Mouse (Mus musculus) spleen, adult 2 months (tissue): ENCODE measurements around the gene Lmx1a. TPM values are rescaled to one million over a fixed set of nuclear protein-coding genes. Genes with fewer than 3 reads are reported as not detected.

Experiments
- DNase-seq, 2 experiments: peaks; one replicate each; pipeline versions ENCODE4 v3.0.0 to v3.0.0-alpha.2; 2012 to 2021; ENCODE audit warnings: low spot score in 2 of 2, low read depth in 1 of 2
- H3K27ac ChIP-seq: fragments of 200-500 bp; 2 replicates; pipeline ENCODE4 v1.5.1; 2012; ENCODE audit warnings: low read length, inconsistent platforms; ENCODE audit not compliant: insufficient read depth
- H3K27me3 ChIP-seq: fragments of 200-500 bp; 2 replicates; pipeline ENCODE4 v1.6.1; 2012; ENCODE audit warnings: mild to moderate bottlenecking, moderate library complexity, low read length, inconsistent platforms; ENCODE audit not compliant: control insufficient read depth, insufficient read depth
- H3K36me3 ChIP-seq: fragments of 200-500 bp; 2 replicates; pipeline ENCODE4 v1.6.1; 2012; ENCODE audit warnings: mild to moderate bottlenecking, low read length, inconsistent platforms; ENCODE audit not compliant: control insufficient read depth, insufficient read depth
- H3K4me1 ChIP-seq: fragments of 200-500 bp; 2 replicates; pipeline ENCODE4 v1.6.1; 2011; ENCODE audit warnings: inconsistent platforms; ENCODE audit not compliant: control insufficient read depth, insufficient read depth, insufficient read length
- H3K4me3 ChIP-seq: fragments of 200-500 bp; 2 replicates; pipeline ENCODE4 v1.5.1; 2011; ENCODE audit warnings: mild to moderate bottlenecking, inconsistent platforms; ENCODE audit not compliant: insufficient read depth, insufficient read length; ENCODE audit errors: extremely low read depth
- CTCF ChIP-seq: fragments of 200-500 bp; IDR thresholded peaks from 2 replicates; pipeline ENCODE4 v1.5.1; 2011; ENCODE audit warnings: mild to moderate bottlenecking, inconsistent platforms; ENCODE audit not compliant: insufficient read depth, insufficient read length, insufficient replicate concordance; ENCODE audit errors: extremely low read depth
- POLR2A ChIP-seq: fragments of 200-500 bp; IDR thresholded peaks from 2 replicates; pipeline ENCODE4 v1.6.1; 2011; ENCODE audit warnings: low read depth, low read length, inconsistent platforms
- WGBS: fragments of 180-500 bp; shearing (Covaris S2); methylation state at CpG from one replicate; pipeline ENCODE4 v1.1.7; 2018; 5-methylcytosine and 5-hydroxymethylcytosine counted together
- polyA plus RNA-seq: library from polyadenylated mRNA; depleted of rRNA; stranded (reverse); fragments of >200 nt; gene quantifications from 2 replicates; pipeline ENCODE4 v1.2.3, GENCODE M21; 2012

The Lmx1a gene
- polyA plus RNA-seq, 1 experiment: not detected

- H3K36me3 ChIP-seq: no peaks in the 10 kb centered on the region
- TF ChIP-seq POLR2A: no peak
- no peak for TF ChIP-seq CTCF
- no peaks in the 10 kb centered on the region for H3K4me1 ChIP-seq
- WGBS: 66% methylated on average over 12 of the region's 12 CpGs
- H3K4me3 ChIP-seq: no peak overlapping the region
- DNase-seq: no peak
- no peaks in the 10 kb centered on the region for H3K27me3 ChIP-seq
- H3K27ac ChIP-seq: no peak overlapping the region
Measured at GRCm38 (mm10) chr1:167788684-167789413, 99.8 kb downstream of the Lmx1a start.

- TF ChIP-seq POLR2A: no peak
- TF ChIP-seq CTCF: no peak
- no peak overlapping the region for H3K4me3 ChIP-seq
- no peak overlapping the region for H3K27ac ChIP-seq
- 74% methylated on average over 8 of the region's 8 CpGs for WGBS
- no peak for DNase-seq
- H3K27me3 ChIP-seq: no peaks in the 10 kb centered on the region
- no peaks in the 10 kb centered on the region for H3K4me1 ChIP-seq
- H3K36me3 ChIP-seq: no peaks in the 10 kb centered on the region
Measured at GRCm38 (mm10) chr1:167789448-167789847, 100.4 kb downstream of the Lmx1a start.

- WGBS: 76% methylated on average over 3 of the region's 3 CpGs
- Histone ChIP-seq H3K4me3 (no peak overlapping the region), H3K27me3 (no peaks in the 10 kb centered on the region), H3K4me1 (no peaks in the 10 kb centered on the region), H3K27ac (no peak overlapping the region), H3K36me3 (no peaks in the 10 kb centered on the region)
- TF ChIP-seq CTCF: no peak
- TF ChIP-seq POLR2A: no peak
- DNase-seq: no peak
Measured at GRCm38 (mm10) chr1:167790688-167791087, 101.7 kb downstream of the Lmx1a start.

- no peaks in the 10 kb centered on the region for H3K36me3 ChIP-seq
- 80% methylated on average over 11 of the region's 11 CpGs for WGBS
- no peak for TF ChIP-seq POLR2A
- no peaks in the 10 kb centered on the region for H3K27me3 ChIP-seq
- H3K4me1 ChIP-seq: no peaks in the 10 kb centered on the region
- H3K27ac ChIP-seq: no peak overlapping the region
- DNase-seq: no peak
- H3K4me3 ChIP-seq: no peak overlapping the region
Measured at GRCm38 (mm10) chr1:167791221-167791620, 102.2 kb downstream of the Lmx1a start.

GRCm38 (mm10) chr1:167801923-167802322 is 112.9 kb downstream of the Lmx1a start:
- Histone ChIP-seq H3K4me3 (no peak overlapping the region), H3K27me3 (peaks cover 3% of the 10 kb centered on the region; the same call in 1 of the 2 replicates), H3K27ac (no peak overlapping the region), H3K4me1 (no peaks in the 10 kb centered on the region), H3K36me3 (no peaks in the 10 kb centered on the region)
- WGBS: 43% methylated on average over 4 of the region's 4 CpGs
- no peak for TF ChIP-seq CTCF
- no peak for TF ChIP-seq POLR2A
- DNase-seq: no peak

- Histone ChIP-seq H3K4me1 (no peaks in the 10 kb centered on the region), H3K27me3 (peaks cover 3% of the 10 kb centered on the region; the same call in 1 of the 2 replicates), H3K4me3 (no peak overlapping the region), H3K36me3 (no peaks in the 10 kb centered on the region), H3K27ac (no peak overlapping the region)
- TF ChIP-seq POLR2A (no peak), CTCF (no peak)
- no peak for DNase-seq
- WGBS: 5% methylated on average over 59 of the region's 59 CpGs
Measured at GRCm38 (mm10) chr1:167802510-167803271, 113.7 kb downstream of the Lmx1a start.
